Mouse (Mus musculus) kidney, adult 2 months (tissue): ENCODE data around the gene Scd4.

Experiments used
- CTCF ChIP-seq: fragments of 200-500 bp; conservative IDR thresholded peaks from 2 replicates; pipeline ENCODE4 v1.5.1; 2011; ENCODE audit warnings: low read depth, mild to moderate bottlenecking, control low read depth, low read length, moderate library complexity, mixed read lengths; ENCODE audit not compliant: insufficient read depth, insufficient read length
- POLR2A ChIP-seq: fragments of 200-500 bp; IDR thresholded peaks from one replicate; pipeline ENCODE4 v1.6.1; 2011; ENCODE audit warnings: low read depth, low read length, control low read depth

GRCm38 (mm10) chr19:44394972-44395371, 62.1 kb downstream of the Scd4 start:
- TF ChIP-seq CTCF (no peak), POLR2A (no peak)
